ENCODE assay signal across 21 mouse cellular contexts in genomic region chr16:16879025-16879424, GRCm38 (mm10). TPM values are rescaled to one million over a fixed set of nuclear protein-coding genes. Genes with fewer than 3 reads are reported as not detected.
"Had no signal": no experiment of that assay in that cellular context is flagged by ENCODE, and none has a peak within 500 bp of the region (broad histone marks: within the 10 kb centered on the region; RNA-seq: fewer than 3 reads in every experiment).

No protein-coding gene starts in this region.

- H3K4me2 ChIP-seq: neural tube, embryonic 13.5 days; neural tube, embryonic 15.5 days; stomach, embryonic 15.5 days had no signal

- H3K9me3 ChIP-seq: neural tube, embryonic 15.5 days; stomach, embryonic 15.5 days had no signal

- H3K4me3 ChIP-seq: neural tube, embryonic 13.5 days; neural tube, embryonic 15.5 days; stomach, embryonic 15.5 days had no signal

- H3K4me1 ChIP-seq: neural tube, embryonic 13.5 days; neural tube, embryonic 15.5 days; stomach, embryonic 15.5 days had no signal

- H3K27ac ChIP-seq: neural tube, embryonic 13.5 days; neural tube, embryonic 15.5 days; stomach, embryonic 15.5 days; stomach, postnatal 0 days had no signal

- H3K9ac ChIP-seq: neural tube, embryonic 13.5 days; neural tube, embryonic 15.5 days; stomach, embryonic 15.5 days had no signal

- DNase-seq: retina, postnatal 1 day; right cerebral cortex, adult 18-20 months; right cerebral cortex, postnatal 14 days; right cerebral cortex, postnatal 25 days; right cerebral cortex, postnatal 4 days; spleen, adult 18-20 months; thymus, adult 18-20 months; thymus, adult 2 months; thymus, postnatal 14 days; thymus, postnatal 25 days; thymus, postnatal 36 days; thymus, postnatal 4 days had no signal

- H3K27me3 ChIP-seq: neural tube, embryonic 13.5 days; neural tube, embryonic 15.5 days; stomach, embryonic 15.5 days had no signal

RNA-seq across cellular contexts. Expression of gene Vpreb1, which starts 8.4 kb away (rescaled TPM):
- polyA plus RNA-seq: neural tube, embryonic 14.5 days had no signal

RNA-seq across cellular contexts. Expression of gene Igll1, which starts 15.2 kb away (rescaled TPM):
- polyA plus RNA-seq: neural tube, embryonic 13.5 days; neural tube, embryonic 14.5 days; neural tube, embryonic 15.5 days; small intestine, adult 2 months; spleen, adult 2 months; stomach, postnatal 0 days; testis, adult 2 months; urinary bladder, adult 2 months had no signal

RNA-seq across cellular contexts. Expression of gene Spag6l, which starts 49.8 kb away (rescaled TPM):
- polyA plus RNA-seq: small intestine, adult 2 months; spleen, adult 2 months had no signal
